Comparison of ENCODE assay signal across 17 mouse cellular contexts in genomic region chr3:33902431-33902830, GRCm38 (mm10). TPM values are rescaled to one million over a fixed set of nuclear protein-coding genes. Genes with fewer than 3 reads are reported as not detected.
"Had no signal": no experiment of that assay in that cellular context is flagged by ENCODE, and none has a peak within 500 bp of the region (broad histone marks: within the 10 kb centered on the region; RNA-seq: fewer than 3 reads in every experiment).

No protein-coding gene starts in this region.

- H3K4me1 ChIP-seq: lung, embryonic 15.5 days; megakaryocyte, embryonic 14.5 days; stomach, embryonic 15.5 days had no signal

- H3K9me3 ChIP-seq: lung, embryonic 15.5 days; midbrain, embryonic 12.5 days; neural tube, embryonic 12.5 days; stomach, embryonic 15.5 days had no signal

- H3K27ac ChIP-seq: lung, embryonic 15.5 days; macrophage; midbrain, embryonic 12.5 days; neural tube, embryonic 12.5 days; stomach, embryonic 15.5 days; stomach, postnatal 0 days had no signal

- H3K4me2 ChIP-seq: lung, embryonic 15.5 days; midbrain, embryonic 12.5 days; neural tube, embryonic 12.5 days; stomach, embryonic 15.5 days had no signal

- H3K27me3 ChIP-seq: lung, embryonic 15.5 days; megakaryocyte, embryonic 14.5 days; stomach, embryonic 15.5 days had no signal

- ATAC-seq: liver, postnatal 0 days; lung, postnatal 0 days had no signal

- H3K9ac ChIP-seq: liver, postnatal 0 days; lung, embryonic 15.5 days; midbrain, embryonic 12.5 days; neural tube, embryonic 12.5 days; stomach, embryonic 15.5 days had no signal

- H3K4me3 ChIP-seq: lung, embryonic 15.5 days; megakaryocyte, embryonic 14.5 days; midbrain, embryonic 12.5 days; neural tube, embryonic 12.5 days; stomach, embryonic 15.5 days had no signal

- DNase-seq: liver, postnatal 0 days; lung, adult 2 months; lung, postnatal 14 days; lung, postnatal 36 days; right cerebral cortex, postnatal 14 days; thymus, adult 2 months; thymus, postnatal 25 days; thymus, postnatal 4 days had no signal

- H3K36me3 ChIP-seq: lung, embryonic 15.5 days; midbrain, embryonic 12.5 days; neural tube, embryonic 12.5 days; stomach, embryonic 15.5 days had no signal

RNA-seq across cellular contexts. Expression of gene Ccdc39, which starts 58.3 kb away (rescaled TPM):
- total RNA-seq: neutrophil, adult 5-6 weeks had no signal
